Mouse (Mus musculus) frontal cortex, adult 2 months (tissue): ENCODE data around the gene Slc39a11. TPM values are rescaled to one million over a fixed set of nuclear protein-coding genes. Genes with fewer than 3 reads are reported as not detected.

Experiments used
- DNase-seq, 2 experiments: peaks; one replicate each; pipeline ENCODE4 v3.0.0; 2022; ENCODE audit warnings: low spot score in 1 of 2; ENCODE audit errors: extremely low spot score in 1 of 2
- polyA plus RNA-seq: library from polyadenylated mRNA; depleted of rRNA; stranded (reverse); fragments of >200 nt; gene quantifications from 2 replicates; pipeline ENCODE4 v1.2.3, GENCODE M21; 2012

Slc39a11 gene
- polyA plus RNA-seq, 1 experiment = 12.3 TPM

GRCm38 (mm10) chr11:113553605-113554004, 96.3 kb downstream of the Slc39a11 start:
- DNase-seq = peak in 1 of 2 experiments; percentile 53

GRCm38 (mm10) chr11:113552539-113552938, 97.3 kb downstream of the Slc39a11 start:
- peak in 1 of 2 experiments; percentile 42 for DNase-seq

- DNase-seq = no peak
These were observed 103.5 kb downstream of the Slc39a11 start for GRCm38 (mm10) chr11:113546217-113546877.

DNA sequence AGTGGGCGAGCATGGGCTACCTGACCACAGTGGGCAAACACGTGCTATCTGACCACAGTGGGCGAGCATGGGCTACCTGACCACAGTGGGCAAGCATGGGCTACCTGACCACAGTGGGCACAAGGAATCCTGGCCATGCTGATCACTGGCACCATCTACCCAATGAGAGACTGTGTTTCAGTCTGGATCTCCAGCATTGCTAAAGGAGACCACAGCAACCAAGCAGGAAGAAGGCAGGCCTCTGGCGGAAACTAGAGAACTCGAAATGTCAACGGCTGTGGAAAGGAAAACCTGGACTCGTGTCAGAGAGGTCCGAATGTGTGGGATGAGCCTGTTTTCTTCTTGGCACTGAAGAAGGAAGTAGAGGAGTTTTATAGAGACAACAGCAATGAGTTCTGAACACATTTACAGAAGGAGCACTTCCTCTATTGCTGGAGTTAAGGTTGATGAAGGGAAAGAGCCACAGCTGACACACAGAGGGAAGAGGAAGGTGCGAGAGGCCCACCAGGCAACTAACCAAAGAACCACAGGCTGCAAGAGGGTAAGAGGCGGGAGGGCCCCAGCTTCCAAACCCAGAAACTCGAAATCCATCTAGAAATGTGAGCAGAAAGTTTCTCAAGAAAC, 105.8 kb downstream of the Slc39a11 start:
- no peak for DNase-seq

DNA sequence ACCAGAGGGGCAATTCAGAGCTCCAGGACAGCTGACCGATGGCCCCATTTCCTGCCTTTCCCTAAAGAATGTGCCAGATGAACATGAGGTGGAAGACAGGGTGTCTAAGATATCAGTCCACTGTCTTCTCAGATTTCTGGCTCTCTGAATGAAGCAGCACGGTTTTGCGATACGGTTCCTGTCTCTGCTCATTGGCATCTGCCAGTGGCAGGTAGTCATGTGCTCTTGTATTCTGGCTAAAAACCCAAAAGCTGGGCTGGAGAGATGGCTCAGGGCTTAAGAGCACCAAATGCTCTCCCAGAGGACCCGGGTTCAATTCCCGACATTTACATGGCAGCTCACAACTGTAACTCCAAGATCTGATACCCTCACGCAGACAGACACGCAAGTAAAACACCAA, 108.8 kb downstream of the Slc39a11 start:
- no peak for DNase-seq

- DNase-seq = peak; percentile 31 to 60
These were observed 110.2 kb downstream of the Slc39a11 start for GRCm38 (mm10) chr11:113539502-113540209.

- DNase-seq = no peak
These were observed 110.8 kb downstream of the Slc39a11 start for GRCm38 (mm10) chr11:113539079-113539478.

DNA sequence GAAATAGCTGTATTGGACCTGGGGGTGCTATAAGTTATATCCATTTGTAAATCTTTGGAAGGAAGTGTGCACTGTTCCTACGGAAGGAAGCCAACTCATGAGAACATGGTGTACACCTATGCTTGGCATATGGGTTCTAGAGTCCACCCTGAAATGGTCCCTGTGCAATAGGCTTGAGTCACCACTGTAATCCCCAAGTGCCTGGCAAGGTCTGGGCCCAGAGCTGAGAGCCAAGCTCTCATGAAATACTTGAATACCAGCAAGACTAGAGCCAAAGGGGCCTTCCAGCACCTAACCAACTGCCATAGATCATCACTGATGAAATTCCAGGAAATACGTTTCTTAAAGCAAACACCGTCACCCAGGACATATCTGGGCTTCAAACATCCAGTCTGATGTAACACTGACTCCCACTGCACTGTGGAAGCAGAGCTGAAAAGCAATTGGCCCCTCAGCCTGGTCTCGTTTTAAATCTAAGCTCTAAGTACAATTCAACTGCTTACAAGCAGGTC, 111.4 kb downstream of the Slc39a11 start:
- DNase-seq = no peak

GRCm38 (mm10) chr11:113537715-113538114, 112.2 kb downstream of the Slc39a11 start:
- no peak for DNase-seq

- no peak for DNase-seq
These were observed 112.7 kb downstream of the Slc39a11 start for GRCm38 (mm10) chr11:113537199-113537586.

GRCm38 (mm10) chr11:113536308-113537198, 113.3 kb downstream of the Slc39a11 start:
- no peak for DNase-seq

- no peak for DNase-seq
These were observed 115.5 kb downstream of the Slc39a11 start for GRCm38 (mm10) chr11:113534341-113534740.

GRCm38 (mm10) chr11:113533931-113534330, 115.9 kb downstream of the Slc39a11 start:
- DNase-seq = no peak

GRCm38 (mm10) chr11:113528391-113528790, 121.5 kb downstream of the Slc39a11 start:
- DNase-seq = no peak

DNA sequence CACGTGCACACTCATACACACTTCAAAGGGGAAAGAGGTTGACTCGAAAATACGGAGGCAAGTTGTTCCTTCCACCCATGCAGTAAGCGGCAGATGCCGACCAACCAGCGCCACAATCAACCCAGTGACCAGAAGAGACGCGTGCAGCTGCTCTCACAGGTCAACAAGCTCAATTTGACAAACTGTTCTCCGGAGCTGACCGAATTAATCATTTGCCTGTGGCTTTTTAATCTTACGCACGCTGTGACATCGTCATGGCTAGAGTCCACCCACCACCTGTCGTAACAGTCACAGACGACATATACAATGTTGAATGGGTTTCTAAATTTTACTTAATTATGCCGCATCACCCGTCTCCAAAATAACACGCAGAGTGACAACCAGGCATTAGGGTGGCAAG, 124.1 kb downstream of the Slc39a11 start:
- DNase-seq = no peak

- no peak for DNase-seq
These were observed 127.2 kb downstream of the Slc39a11 start for GRCm38 (mm10) chr11:113522726-113523125.

GRCm38 (mm10) chr11:113521469-113522190, 128.2 kb downstream of the Slc39a11 start:
- no peak for DNase-seq

DNA sequence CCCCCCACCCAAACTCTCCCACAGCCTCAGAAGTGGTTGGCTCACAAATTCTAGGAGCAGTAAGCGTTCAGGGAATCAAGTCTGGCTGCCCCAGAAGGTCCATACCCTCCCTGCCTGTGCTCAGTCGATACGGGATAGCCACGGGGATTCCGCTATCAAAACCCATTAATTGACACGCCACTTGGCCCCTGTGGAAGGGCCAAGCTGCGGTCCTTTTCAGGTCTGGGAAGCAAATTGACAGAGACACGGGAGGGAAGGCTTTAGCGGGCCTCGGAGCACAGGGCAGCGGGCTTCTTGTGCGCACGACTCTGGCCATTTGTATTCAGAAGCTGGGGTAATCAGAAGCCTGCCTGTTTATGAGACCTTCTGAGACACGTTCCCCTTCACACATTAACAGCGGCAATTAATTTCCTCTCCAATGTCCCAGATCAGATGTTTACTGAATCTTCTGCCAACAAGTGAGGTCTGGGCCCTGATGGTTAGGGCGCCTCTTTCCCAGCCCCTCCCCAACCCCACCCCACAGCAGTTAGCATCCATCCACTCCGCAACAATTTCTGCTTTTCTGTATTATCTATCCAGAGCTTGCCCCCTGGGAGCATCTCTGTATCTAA, 128.9 kb downstream of the Slc39a11 start:
- DNase-seq = no peak

DNA sequence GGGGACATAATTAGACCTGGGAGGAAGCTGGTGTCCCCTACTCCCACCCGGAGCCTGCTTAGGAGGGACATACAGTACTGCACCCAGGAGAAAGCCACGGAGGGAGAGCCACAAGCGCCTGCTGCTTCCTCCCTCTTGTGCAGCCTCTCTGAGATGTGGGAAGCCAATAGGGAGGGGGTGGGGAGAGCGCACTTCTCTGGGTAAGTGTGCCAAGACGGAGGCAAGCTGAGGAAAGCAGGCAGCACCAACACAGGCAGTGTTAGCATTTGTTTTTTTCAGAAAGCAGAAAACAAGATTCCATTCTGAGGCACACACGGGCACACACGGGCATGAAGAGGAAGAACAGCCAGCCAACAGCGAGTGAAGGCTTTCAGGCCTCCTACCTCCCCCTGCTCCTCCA, 129.5 kb downstream of the Slc39a11 start:
- peak in 1 of 2 experiments; percentile 43 for DNase-seq
